Mouse (Mus musculus): ENCODE measurements at regions not wholly inside any gene's neighbourhood (a gene's known extent, or its start where the extent isn't known, plus 50 kb on each side); places are given as distances from the start of the nearest gene placed in this dataset.
A peak's percentile ranks its signal among the peaks of the same experiment; 100 is the strongest.

- H3K4me2 ChIP-seq = no peak overlapping the region
- TF ChIP-seq CTCF (IDR thresholded peaks at IDR 0.05; ENCODE audit: low read depth) = no peak
- H3K27me3 ChIP-seq (ENCODE audit: insufficient read depth, low read length) = no peaks in the 10 kb centered on the region
- H3K4me3 ChIP-seq (ENCODE audit: low read depth, low read length) = no peak overlapping the region
- no peak for ATAC-seq (ENCODE audit: insufficient read depth)
- H3K9ac ChIP-seq = no peak overlapping the region
- DNase-seq = no peak
- H3K36me3 ChIP-seq (ENCODE audit: insufficient read depth) = no peaks in the 10 kb centered on the region
- no peaks in the 10 kb centered on the region for H3K4me1 ChIP-seq (ENCODE audit: insufficient read depth)
- H3K27ac ChIP-seq (ENCODE audit: low read depth) = no peak overlapping the region
- no peaks in the 10 kb centered on the region for H3K9me3 ChIP-seq (ENCODE audit: low read depth, low read length)
- WGBS = 84% methylated on average over 7 of the region's 7 CpGs
Observed at GRCm38 (mm10) chr8:126860630-126861029, 85.0 kb downstream of the Tomm20 start.

- H3K4me1 ChIP-seq (ENCODE audit: insufficient read depth) = no peaks in the 10 kb centered on the region
- no peak overlapping the region for H3K9ac ChIP-seq
- H3K27me3 ChIP-seq (ENCODE audit: insufficient read depth, low read length) = no peaks in the 10 kb centered on the region
- ATAC-seq (ENCODE audit: insufficient read depth) (no peak), DNase-seq (no peak)
- TF ChIP-seq CTCF (IDR thresholded peaks at IDR 0.05; ENCODE audit: low read depth) = no peak
- no peak overlapping the region for H3K27ac ChIP-seq (ENCODE audit: low read depth)
- no peak overlapping the region for H3K4me2 ChIP-seq
- no peaks in the 10 kb centered on the region for H3K9me3 ChIP-seq (ENCODE audit: low read depth, low read length)
- WGBS = 77% methylated on average over 5 of the region's 5 CpGs
- no peaks in the 10 kb centered on the region for H3K36me3 ChIP-seq (ENCODE audit: insufficient read depth)
- no peak overlapping the region for H3K4me3 ChIP-seq (ENCODE audit: low read depth, low read length)
Observed at GRCm38 (mm10) chr8:126859706-126860424, 85.8 kb downstream of the Tomm20 start.

GRCm38 (mm10) chr8:126857307-126858203 lies 88.1 kb downstream of the Tomm20 start:
- H3K27ac ChIP-seq (ENCODE audit: low read depth) = no peak overlapping the region
- TF ChIP-seq CTCF (IDR thresholded peaks at IDR 0.05; ENCODE audit: low read depth) = no peak
- H3K36me3 ChIP-seq (ENCODE audit: insufficient read depth) = no peaks in the 10 kb centered on the region
- H3K9me3 ChIP-seq (ENCODE audit: low read depth, low read length) = no peaks in the 10 kb centered on the region
- WGBS = 68% methylated on average over 13 of the region's 13 CpGs
- H3K9ac ChIP-seq = no peak overlapping the region
- no peak overlapping the region for H3K4me3 ChIP-seq (ENCODE audit: low read depth, low read length)
- DNase-seq = no peak
- no peak for ATAC-seq (ENCODE audit: insufficient read depth)
- no peaks in the 10 kb centered on the region for H3K27me3 ChIP-seq (ENCODE audit: insufficient read depth, low read length)
- no peak overlapping the region for H3K4me2 ChIP-seq
- H3K4me1 ChIP-seq (ENCODE audit: insufficient read depth) = peaks cover 7% of the 10 kb centered on the region

- Histone ChIP-seq H3K27me3 (ENCODE audit: insufficient read depth, low read length) (no peaks in the 10 kb centered on the region), H3K36me3 (ENCODE audit: insufficient read depth) (no peaks in the 10 kb centered on the region), H3K9me3 (ENCODE audit: low read depth, low read length) (no peaks in the 10 kb centered on the region), H3K27ac (ENCODE audit: low read depth) (no peak overlapping the region), H3K4me2 (no peak overlapping the region), H3K4me1 (ENCODE audit: insufficient read depth) (peaks cover 7% of the 10 kb centered on the region), H3K9ac (no peak overlapping the region), H3K4me3 (ENCODE audit: low read depth, low read length) (no peak overlapping the region)
- WGBS = 56% methylated on average over 5 of the region's 5 CpGs
- no peak for TF ChIP-seq CTCF (IDR thresholded peaks at IDR 0.05; ENCODE audit: low read depth)
- ATAC-seq (ENCODE audit: insufficient read depth) = no peak
- no peak for DNase-seq
Observed at GRCm38 (mm10) chr8:126855914-126856313, 89.7 kb downstream of the Tomm20 start.

- no peak for TF ChIP-seq CTCF (IDR thresholded peaks at IDR 0.05; ENCODE audit: low read depth)
- Histone ChIP-seq H3K4me2 (no peak overlapping the region), H3K4me3 (ENCODE audit: low read depth, low read length) (no peak overlapping the region), H3K9me3 (ENCODE audit: low read depth, low read length) (no peaks in the 10 kb centered on the region), H3K27ac (ENCODE audit: low read depth) (no peak overlapping the region), H3K9ac (no peak overlapping the region), H3K36me3 (ENCODE audit: insufficient read depth) (no peaks in the 10 kb centered on the region), H3K27me3 (ENCODE audit: insufficient read depth, low read length) (no peaks in the 10 kb centered on the region), H3K4me1 (ENCODE audit: insufficient read depth) (peaks cover 7% of the 10 kb centered on the region)
- WGBS = 52% methylated on average over 2 of the region's 2 CpGs
- no peak for DNase-seq
- no peak for ATAC-seq (ENCODE audit: insufficient read depth)
Observed at GRCm38 (mm10) chr8:126855056-126855609, 90.5 kb downstream of the Tomm20 start.

GRCm38 (mm10) chr8:126854121-126855055 lies 91.3 kb downstream of the Tomm20 start:
- Histone ChIP-seq H3K4me3 (ENCODE audit: low read depth, low read length) (no peak overlapping the region), H3K27ac (ENCODE audit: low read depth) (peak overlapping the region; percentile 67), H3K4me1 (ENCODE audit: insufficient read depth) (peaks cover 13% of the 10 kb centered on the region), H3K36me3 (ENCODE audit: insufficient read depth) (no peaks in the 10 kb centered on the region), H3K9ac (no peak overlapping the region), H3K9me3 (ENCODE audit: low read depth, low read length) (no peaks in the 10 kb centered on the region), H3K27me3 (ENCODE audit: insufficient read depth, low read length) (no peaks in the 10 kb centered on the region), H3K4me2 (no peak overlapping the region)
- DNase-seq = peak; percentile 67
- ATAC-seq (ENCODE audit: insufficient read depth) = 0 out of 2 replicates have a peak, but pooled peaks have one; percentile 40
- 60% methylated on average over 22 of the region's 22 CpGs for WGBS
- TF ChIP-seq CTCF (IDR thresholded peaks at IDR 0.05; ENCODE audit: low read depth) = no peak
